Mouse (Mus musculus) spleen, postnatal 36 days (tissue): ENCODE results near the gene 4930402H24Rik.

Source experiments
- DNase-seq, 2 experiments: peaks; one replicate each; pipeline ENCODE4 v3.0.0; 2022; ENCODE audit warnings: low spot score in 2 of 2, mixed read lengths in 1 of 2

4930402H24Rik gene

GRCm38 (mm10) chr2:130663342-130663741 is 242.9 kb downstream of the 4930402H24Rik start:
- DNase-seq = no peak

GRCm38 (mm10) chr2:130658530-130658929 is 247.7 kb downstream of the 4930402H24Rik start:
- no peak for DNase-seq

GRCm38 (mm10) chr2:130657541-130657940 is 248.7 kb downstream of the 4930402H24Rik start:
- DNase-seq = no peak

GRCm38 (mm10) chr2:130656536-130656935 is 249.7 kb downstream of the 4930402H24Rik start:
- DNase-seq = no peak
